Mouse (Mus musculus) midbrain, postnatal 0 days (tissue): Measurements from ENCODE around the gene Syt1. TPM values are rescaled to one million over a fixed set of nuclear protein-coding genes. Genes with fewer than 3 reads are reported as not detected.

Experiments
- ATAC-seq: fragments of 200-750 bp; cut with Nextera tagmentation; 2 replicates; pipeline ENCODE4 v1.8.0; 2017; ENCODE audit warnings: moderate number of reproducible peaks, mild to moderate bottlenecking, moderate TSS enrichment, moderate library complexity; ENCODE audit not compliant: low FRiP score
- DNase-seq: peaks from one replicate; pipeline ENCODE4 v3.0.0-alpha.2; 2015; ENCODE audit warnings: low spot score
- H3K27ac ChIP-seq: fragments of 300-500 bp; sonication (generic); 2 replicates; pipeline ENCODE4 v1.5.1; 2014; ENCODE audit warnings: low read depth, mild to moderate bottlenecking, low read length, mixed read lengths
- H3K27me3 ChIP-seq: fragments of 300-500 bp; sonication (generic); 2 replicates; pipeline ENCODE4 v1.6.1; 2014; ENCODE audit warnings: low read length, control low read depth, mixed read lengths; ENCODE audit not compliant: insufficient read depth
- H3K36me3 ChIP-seq: fragments of 300-500 bp; sonication (generic); 2 replicates; pipeline ENCODE4 v1.6.1; 2014; ENCODE audit warnings: low read length, control low read depth, mixed read lengths; ENCODE audit not compliant: insufficient read depth
- H3K4me1 ChIP-seq: fragments of 300-500 bp; sonication (generic); 2 replicates; pipeline ENCODE4 v1.6.1; 2014; ENCODE audit warnings: mild to moderate bottlenecking, control low read depth, antibody characterized with exemption, low read length, mixed read lengths; ENCODE audit not compliant: insufficient read depth
- H3K4me2 ChIP-seq: fragments of 300-500 bp; sonication (generic); 2 replicates; pipeline ENCODE4 v1.6.1; 2014; ENCODE audit warnings: low read depth, mild to moderate bottlenecking, low read length, mixed read lengths; ENCODE audit not compliant: poor library complexity, severe bottlenecking
- H3K4me3 ChIP-seq: fragments of 300-500 bp; sonication (generic); 2 replicates; pipeline ENCODE4 v1.5.1; 2014; ENCODE audit warnings: low read depth, mild to moderate bottlenecking, low read length, moderate library complexity
- H3K9ac ChIP-seq: fragments of 300-500 bp; sonication (generic); replicated peaks from 2 replicates; pipeline ENCODE4 v1.6.1; 2014; ENCODE audit warnings: mild to moderate bottlenecking, low read length, moderate library complexity, mixed read lengths; ENCODE audit not compliant: poor library complexity, severe bottlenecking
- H3K9me3 ChIP-seq: fragments of 300-500 bp; sonication (generic); 2 replicates; pipeline ENCODE4 v1.6.1; 2016; ENCODE audit warnings: low read length, control low read depth
- CTCF ChIP-seq: IDR thresholded peaks from 2 replicates; pipeline ENCODE4 v1.5.1; 2016; ENCODE audit warnings: antibody characterized with exemption, mild to moderate bottlenecking
- WGBS: fragments of 180-500 bp; shearing (Covaris S2); extraction: QIAGEN DNeasy Blood & Tissue Kit; methylation state at CpG from one replicate; pipeline ENCODE4 v1.1.7; 2014; 5-methylcytosine and 5-hydroxymethylcytosine counted together
- polyA plus RNA-seq: library from polyadenylated mRNA; unstranded; fragments of >200 nt; fragmentation: Nextera tagmentation; extraction: Ambion mirVana; gene quantifications from 2 replicates; pipeline ENCODE4 v1.2.1, GENCODE M21; 2015
- total RNA-seq: library from RNA; depleted of rRNA; stranded (reverse); fragments of >200 nt; gene quantifications from 2 replicates; pipeline ENCODE4 v1.2.3, GENCODE M21; 2014

Gene Syt1
- total and polyA plus RNA-seq, 2 experiments from 2014 or later = 111 to 141 TPM

GRCm38 (mm10) chr10:108705658-108706057 is 305.1 kb downstream of the Syt1 start:
- Histone ChIP-seq H3K4me3 (no peak overlapping the region), H3K4me2 (no peak overlapping the region), H3K9ac (no peak overlapping the region), H3K27me3 (no peaks in the 10 kb centered on the region), H3K4me1 (0 out of 2 replicates have a peak, but pooled peaks cover 2% of the 10 kb centered on the region), H3K9me3 (no peaks in the 10 kb centered on the region), H3K27ac (no peak overlapping the region), H3K36me3 (no peaks in the 10 kb centered on the region)
- ATAC-seq (no peak), DNase-seq (no peak)
- 96% methylated on average over 3 of the region's 3 CpGs for WGBS
- TF ChIP-seq CTCF = no peak

GRCm38 (mm10) chr10:108701361-108702128 is 309.2 kb downstream of the Syt1 start:
- Histone ChIP-seq H3K36me3 (no peaks in the 10 kb centered on the region), H3K9ac (no peak overlapping the region), H3K9me3 (no peaks in the 10 kb centered on the region), H3K4me2 (0 out of 2 replicates have a peak overlapping the region, but pooled peaks have one; percentile 15), H3K4me3 (no peak overlapping the region), H3K4me1 (0 out of 2 replicates have a peak, but pooled peaks cover 2% of the 10 kb centered on the region), H3K27ac (peak overlapping the region; percentile 48; the same call in 1 of the 2 replicates), H3K27me3 (no peaks in the 10 kb centered on the region)
- TF ChIP-seq CTCF = no peak
- DNase-seq (peak; percentile 60), ATAC-seq (no peak)
- WGBS = 20% methylated on average over 14 of the region's 14 CpGs

DNA sequence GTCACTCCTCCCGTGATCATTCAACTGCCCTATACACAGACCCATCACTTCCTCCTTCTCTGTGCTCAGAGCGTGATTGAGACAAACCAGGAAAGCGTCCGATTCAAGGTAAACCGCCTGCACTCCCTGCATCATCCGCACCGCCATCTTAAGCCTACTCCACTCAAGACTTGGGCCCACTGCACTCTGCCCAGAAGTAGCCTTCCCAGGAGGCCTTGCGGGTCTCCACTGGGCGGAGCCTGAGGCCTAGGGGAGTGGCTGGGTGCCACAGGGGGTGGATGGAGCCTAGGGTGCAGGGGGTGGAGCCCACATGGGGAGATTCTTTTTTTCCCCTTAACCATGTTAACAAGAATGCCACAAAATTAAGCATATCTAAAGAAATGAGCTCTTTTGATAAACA is 310.8 kb downstream of the Syt1 start, which contains the start of gene Gm5136:
Gene Gm5136 (minus strand): TSS at position 215 of the 400 bp plus-strand sequence.
- no peak within 1 kb of the TSS for H3K4me3 ChIP-seq

DNA sequence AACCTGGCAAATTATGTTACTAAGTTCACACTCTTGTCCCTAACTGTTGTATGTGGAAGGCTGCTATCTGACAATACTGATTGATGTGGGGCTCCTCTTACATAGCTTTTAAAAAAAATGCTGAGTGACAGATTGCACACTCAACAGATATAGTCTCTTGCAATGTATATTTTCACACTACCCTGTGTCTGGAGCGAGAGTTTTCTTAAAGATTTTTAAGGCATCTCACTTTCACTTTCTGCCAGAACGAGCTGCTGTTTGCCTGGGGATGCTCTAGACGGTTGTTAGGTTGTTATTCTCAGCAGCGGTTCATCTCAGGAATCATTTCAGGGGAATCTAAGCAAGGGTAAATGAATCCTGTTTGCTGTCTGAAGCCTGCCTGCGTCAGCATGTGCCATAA is 313.7 kb downstream of the Syt1 start:
- no peak for ATAC-seq
- no peak overlapping the region for H3K9ac ChIP-seq
- no peaks in the 10 kb centered on the region for H3K27me3 ChIP-seq
- TF ChIP-seq CTCF = no peak
- no peaks in the 10 kb centered on the region for H3K9me3 ChIP-seq
- 56% methylated on average over 5 of the region's 5 CpGs for WGBS
- no peaks in the 10 kb centered on the region for H3K36me3 ChIP-seq
- 0 out of 2 replicates have a peak overlapping the region, but pooled peaks have one; percentile 26 for H3K27ac ChIP-seq
- H3K4me1 ChIP-seq = 0 out of 2 replicates have a peak, but pooled peaks cover 2% of the 10 kb centered on the region
- no peak overlapping the region for H3K4me3 ChIP-seq
- DNase-seq = peak; percentile 23
- no peak overlapping the region for H3K4me2 ChIP-seq

More for the DNA sequence above, 310.8 kb downstream of the Syt1 start, which contains the start of gene Gm5136:
- H3K9ac ChIP-seq = no peak within 1 kb of the TSS
- no peaks in the 10 kb centered on the region for H3K27me3 ChIP-seq
- H3K4me2 ChIP-seq = no peak within 1 kb of the TSS
- H3K9me3 ChIP-seq = no peaks in the 10 kb centered on the region
- no peaks in the 10 kb centered on the region for H3K36me3 ChIP-seq
- H3K27ac ChIP-seq = no peak within 1 kb of the TSS; the same call in 1 of the 2 replicates
- DNase-seq (no peak), ATAC-seq (no peak; the same call in 1 of the 2 replicates)
- 96% methylated on average over 9 of the region's 9 CpGs for WGBS
- 0 out of 2 replicates have a peak, but pooled peaks cover 2% of the 10 kb centered on the region for H3K4me1 ChIP-seq
- TF ChIP-seq CTCF = no peak

- Histone ChIP-seq H3K9me3 (no peaks in the 10 kb centered on the region), H3K36me3 (no peaks in the 10 kb centered on the region), H3K27ac (no peak overlapping the region), H3K27me3 (no peaks in the 10 kb centered on the region), H3K4me1 (0 out of 2 replicates have a peak, but pooled peaks cover 2% of the 10 kb centered on the region), H3K4me2 (no peak overlapping the region), H3K4me3 (no peak overlapping the region), H3K9ac (no peak overlapping the region)
- no peak for ATAC-seq
- DNase-seq = no peak
- TF ChIP-seq CTCF = no peak
- WGBS = 31% methylated on average over 9 of the region's 9 CpGs
Measured at GRCm38 (mm10) chr10:108690954-108691353, 319.8 kb downstream of the Syt1 start.

DNA sequence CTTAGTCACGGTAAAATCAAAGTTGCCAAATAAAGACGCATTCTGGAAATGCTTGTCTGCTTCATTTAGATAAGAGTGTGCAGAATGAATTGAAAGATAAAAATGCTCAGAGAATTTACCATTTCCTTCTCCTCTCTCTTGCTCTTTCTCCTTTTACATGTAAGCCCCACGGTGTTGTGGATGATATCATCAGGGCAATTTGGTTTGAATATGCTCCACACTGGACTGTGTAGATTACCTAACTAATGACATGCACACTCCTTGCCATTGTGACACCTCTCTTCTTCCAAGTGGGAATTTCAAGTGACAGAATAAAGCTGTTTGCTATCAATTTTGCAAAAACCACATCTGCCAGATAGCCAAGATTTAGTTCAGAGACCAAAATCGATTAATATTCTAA is 324.1 kb downstream of the Syt1 start:
- Histone ChIP-seq H3K36me3 (no peaks in the 10 kb centered on the region), H3K27ac (no peak overlapping the region; the same call in 1 of the 2 replicates), H3K4me2 (no peak overlapping the region), H3K4me3 (no peak overlapping the region), H3K9me3 (no peaks in the 10 kb centered on the region), H3K27me3 (no peaks in the 10 kb centered on the region), H3K4me1 (0 out of 2 replicates have a peak, but pooled peaks cover 2% of the 10 kb centered on the region), H3K9ac (no peak overlapping the region)
- DNase-seq (no peak), ATAC-seq (no peak)
- WGBS = 39% methylated on average over 4 of the region's 4 CpGs
- TF ChIP-seq CTCF = no peak
